Mouse (Mus musculus): ENCODE data around the gene Wdr82. TPM values are rescaled to one million over a fixed set of nuclear protein-coding genes. Genes with fewer than 3 reads are reported as not detected.
"Not testable (repeated sequence)": the region's sequence is repeated elsewhere in the genome, so short reads cannot be mapped to it uniquely, and the experiment has no call there.

The Wdr82 gene
- total RNA-seq, 2 experiments from 2014 or later, result 19.4 to 25.9 TPM

GRCm38 (mm10) chr9:106148541-106149398 is 22.0 kb upstream of the Wdr82 start:
- Histone ChIP-seq H3K27ac (no peak overlapping the region), H3K4me3 (no peak overlapping the region)
- TF ChIP-seq CTCF (IDR thresholded peaks at IDR 0.05), result no peak
- intact Hi-C loops (cut with DNase I), result no loop called here
- DNase-seq, result no peak

- TF ChIP-seq CTCF (IDR thresholded peaks at IDR 0.05), result no peak
- no peak for DNase-seq
- intact Hi-C loops (cut with DNase I), result no loop called here
- no peak overlapping the region for H3K27ac ChIP-seq
- H3K4me3 ChIP-seq, result no peak overlapping the region
Measured at GRCm38 (mm10) chr9:106149399-106149754, 21.4 kb upstream of the Wdr82 start.

- TF ChIP-seq CTCF (IDR thresholded peaks at IDR 0.05), result no peak
- DNase-seq, result no peak
- intact Hi-C loops (cut with DNase I), result no loop called here
- H3K27ac ChIP-seq, result no peak overlapping the region
- no peak overlapping the region for H3K4me3 ChIP-seq
Measured at GRCm38 (mm10) chr9:106154106-106154505, 16.6 kb upstream of the Wdr82 start.

- intact Hi-C loops (cut with DNase I), result no loop called here
- Histone ChIP-seq H3K4me3 (no peak overlapping the region), H3K27ac (no peak overlapping the region)
- peak; percentile 42 for DNase-seq
- peak; percentile 73 for TF ChIP-seq CTCF (IDR thresholded peaks at IDR 0.05)
Measured at GRCm38 (mm10) chr9:106156419-106156818, 14.3 kb upstream of the Wdr82 start.

GRCm38 (mm10) chr9:106156921-106157622 is 13.7 kb upstream of the Wdr82 start:
- intact Hi-C loops (cut with DNase I), result no loop called here
- DNase-seq, result no peak
- TF ChIP-seq CTCF (IDR thresholded peaks at IDR 0.05), result no peak

GRCm38 (mm10) chr9:106157623-106157925 is 13.2 kb upstream of the Wdr82 start:
- no peak for TF ChIP-seq CTCF (IDR thresholded peaks at IDR 0.05)
- no peak overlapping the region for H3K4me3 ChIP-seq
- H3K27ac ChIP-seq, result no peak overlapping the region
- intact Hi-C loops (cut with DNase I), result no loop called here
- no peak for DNase-seq

More at GRCm38 (mm10) chr9:106156921-106157622, 13.7 kb upstream of the Wdr82 start:
- Histone ChIP-seq H3K27ac (no peak overlapping the region), H3K4me3 (no peak overlapping the region)

GRCm38 (mm10) chr9:106158037-106158491 is 12.7 kb upstream of the Wdr82 start, which contains the start of gene Glyctk:
Gene Glyctk (minus strand): TSS chr9:106158138.
- Histone ChIP-seq H3K27ac (no peak within 1 kb of the TSS), H3K4me3 (no peak within 1 kb of the TSS)
- no peak for TF ChIP-seq CTCF (IDR thresholded peaks at IDR 0.05)
- intact Hi-C loops (cut with DNase I), result no loop called here
- DNase-seq, result no peak

- intact Hi-C loops (cut with DNase I), result loop anchor here (1.0 kb wide), 1 partner anchor 121 kb away; no protein-coding TSS in a partner anchor
- Histone ChIP-seq H3K27ac (peak overlapping the region; percentile 99), H3K4me3 (peak overlapping the region; percentile 81)
- DNase-seq, result no peak
- no peak for TF ChIP-seq CTCF (IDR thresholded peaks at IDR 0.05)
Measured at GRCm38 (mm10) chr9:106159237-106159636, 11.5 kb upstream of the Wdr82 start.

GRCm38 (mm10) chr9:106159784-106160301 is 10.9 kb upstream of the Wdr82 start:
- TF ChIP-seq CTCF (IDR thresholded peaks at IDR 0.05), result no peak
- H3K27ac ChIP-seq, result peak overlapping the region; percentile 99
- H3K4me3 ChIP-seq, result peak overlapping the region; percentile 81
- DNase-seq, result peak; percentile 98
- intact Hi-C loops (cut with DNase I), result loop anchor here (1.0 kb wide), 1 partner anchor 120 kb away; no protein-coding TSS in a partner anchor

GRCm38 (mm10) chr9:106160426-106160825 is 10.3 kb upstream of the Wdr82 start:
- TF ChIP-seq CTCF (IDR thresholded peaks at IDR 0.05), result no peak
- intact Hi-C loops (cut with DNase I), result no loop called here
- no peak for DNase-seq

GRCm38 (mm10) chr9:106166709-106167108 is 4.0 kb upstream of the Wdr82 start:
- no peak for TF ChIP-seq CTCF (IDR thresholded peaks at IDR 0.05)
- Histone ChIP-seq H3K27ac (no peak overlapping the region), H3K4me3 (no peak overlapping the region)
- intact Hi-C loops (cut with DNase I), result no loop called here
- DNase-seq, result no peak

More at GRCm38 (mm10) chr9:106160426-106160825, 10.3 kb upstream of the Wdr82 start:
- Histone ChIP-seq H3K27ac (peak overlapping the region; percentile 99), H3K4me3 (peak overlapping the region; percentile 81)

- no peak for TF ChIP-seq CTCF (IDR thresholded peaks at IDR 0.05)
- no peak for DNase-seq
- intact Hi-C loops (cut with DNase I), result no loop called here
- no peak overlapping the region for H3K27ac ChIP-seq
- no peak overlapping the region for H3K4me3 ChIP-seq
Measured at GRCm38 (mm10) chr9:106167241-106167640, 3.5 kb upstream of the Wdr82 start.

- intact Hi-C loops (cut with DNase I), result no loop called here
- TF ChIP-seq CTCF (IDR thresholded peaks at IDR 0.05), result no peak
- H3K4me3 ChIP-seq, result no peak overlapping the region
- no peak for DNase-seq
- no peak overlapping the region for H3K27ac ChIP-seq
Measured at GRCm38 (mm10) chr9:106167703-106168102, 3.0 kb upstream of the Wdr82 start.

- DNase-seq; H3K27ac ChIP-seq; intact Hi-C loops (cut with DNase I); H3K4me3 ChIP-seq: not testable (repeated sequence)
Measured at GRCm38 (mm10) chr9:106169006-106169405, 1.7 kb upstream of the Wdr82 start.
